Mouse (Mus musculus) monocyte, adult 2 months (primary cell): ENCODE data around the gene Rrp1b.
"Not testable (repeated sequence)": the region's sequence is repeated elsewhere in the genome, so short reads cannot be mapped to it uniquely, and the experiment has no call there.

Source experiments
- DNase-seq, 2 experiments: peaks; one replicate each; pipeline ENCODE4 v3.0.0; 2022; ENCODE audit warnings: low spot score in 2 of 2, low read depth in 1 of 2

The Rrp1b gene

GRCm38 (mm10) chr17:32028301-32028700, 7.6 kb upstream of the Rrp1b start:
- DNase-seq, result no peak

- no peak for DNase-seq
Observed at GRCm38 (mm10) chr17:32031684-32032083, 4.2 kb upstream of the Rrp1b start.

GRCm38 (mm10) chr17:32034322-32034721, 1.6 kb upstream of the Rrp1b start:
- no peak for DNase-seq

- peak in 1 of 2 experiments; percentile 19 for DNase-seq
Observed at GRCm38 (mm10) chr17:32036509-32037438, 874 bp downstream of the Rrp1b start.

GRCm38 (mm10) chr17:32040263-32040662, 4.4 kb downstream of the Rrp1b start:
- DNase-seq, result peak; percentile 54 to 63

- DNase-seq, result no peak
Observed at GRCm38 (mm10) chr17:32046541-32046940, 10.6 kb downstream of the Rrp1b start.

GRCm38 (mm10) chr17:32048351-32048750, 12.5 kb downstream of the Rrp1b start:
- DNase-seq, result no peak

- DNase-seq, result no peak
Observed at GRCm38 (mm10) chr17:32049914-32050313, 14.0 kb downstream of the Rrp1b start.

- DNase-seq, result no peak
Observed at GRCm38 (mm10) chr17:32050609-32051008, 14.7 kb downstream of the Rrp1b start.

GRCm38 (mm10) chr17:32052237-32053080, 16.6 kb downstream of the Rrp1b start:
- no peak for DNase-seq

GRCm38 (mm10) chr17:32053677-32054076, 17.8 kb downstream of the Rrp1b start:
- no peak for DNase-seq

GRCm38 (mm10) chr17:32057843-32058242, 21.9 kb downstream of the Rrp1b start:
- no peak for DNase-seq

- no peak for DNase-seq
Observed at GRCm38 (mm10) chr17:32059084-32059483, 23.2 kb downstream of the Rrp1b start.

GRCm38 (mm10) chr17:32061219-32061618, 25.3 kb downstream of the Rrp1b start:
- no peak for DNase-seq

- no peak for DNase-seq
Observed at GRCm38 (mm10) chr17:32063654-32064053, 27.8 kb downstream of the Rrp1b start.

GRCm38 (mm10) chr17:32064762-32065161, 28.9 kb downstream of the Rrp1b start:
- DNase-seq, result not testable (repeated sequence)

GRCm38 (mm10) chr17:32067541-32067940, 31.6 kb downstream of the Rrp1b start:
- DNase-seq, result no peak

- DNase-seq, result no peak
Observed at GRCm38 (mm10) chr17:32068381-32068780, 32.5 kb downstream of the Rrp1b start.

- no peak for DNase-seq
Observed at GRCm38 (mm10) chr17:32068810-32069209, 32.9 kb downstream of the Rrp1b start.

GRCm38 (mm10) chr17:32073359-32073758, 37.5 kb downstream of the Rrp1b start:
- peak; percentile 48 to 80 for DNase-seq

GRCm38 (mm10) chr17:32074658-32075057, 38.8 kb downstream of the Rrp1b start:
- DNase-seq, result no peak

- DNase-seq, result no peak
Observed at GRCm38 (mm10) chr17:32075164-32075563, 39.3 kb downstream of the Rrp1b start.
